Comparison of ENCODE assay signal across 8 mouse cellular contexts in the genomic region with DNA sequence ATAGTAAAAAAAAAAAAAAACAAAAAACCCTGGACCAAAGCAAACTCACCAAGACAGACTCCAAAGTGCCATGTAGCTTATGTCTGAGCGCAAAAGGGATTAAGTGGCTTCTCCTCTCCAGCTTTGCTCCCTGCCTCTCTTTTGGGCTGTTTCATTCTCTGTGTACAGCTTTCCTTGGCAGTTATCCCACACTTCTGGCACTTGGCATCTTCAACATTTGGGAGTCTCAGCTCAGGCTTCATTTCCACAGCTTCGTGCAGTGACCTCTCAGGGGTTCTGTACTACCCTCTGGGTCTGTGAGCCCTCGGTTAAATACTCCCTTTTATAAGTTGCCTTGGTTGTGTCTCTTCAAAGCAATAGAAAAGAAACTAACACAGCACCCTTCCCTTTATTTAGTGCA. TPM values are rescaled to one million over a fixed set of nuclear protein-coding genes. Genes with fewer than 3 reads are reported as not detected.
DNase-seq lines count a peak whose midpoint lies in the region; ATAC-seq lines count a peak whose summit lies in the region.

No protein-coding gene starts in this region.

- H3K4me3 ChIP-seq in forebrain, embryonic 13.5 days, result no peak overlapping the region
- H3K4me3 ChIP-seq in forebrain, embryonic 11.5 days (ENCODE audit: low read depth, low read length), result no peak overlapping the region
- no peak overlapping the region for H3K4me3 ChIP-seq in midbrain, embryonic 14.5 days (replicated peaks; ENCODE audit: low read depth, low read length)
- H3K4me3 ChIP-seq in midbrain, embryonic 13.5 days (replicated peaks), result no peak overlapping the region
- no peak overlapping the region for H3K4me3 ChIP-seq in heart, embryonic 13.5 days
- no peak overlapping the region for H3K4me3 ChIP-seq in intestine, embryonic 15.5 days (replicated peaks)

- 0 out of 2 replicates have a peak, but pooled peaks cover 10% of the 10 kb centered on the region for H3K4me1 ChIP-seq in forebrain, embryonic 13.5 days
- no peaks in the 10 kb centered on the region for H3K4me1 ChIP-seq in forebrain, embryonic 11.5 days (replicated peaks; ENCODE audit: control insufficient read depth, insufficient read depth, low read length)
- H3K4me1 ChIP-seq in midbrain, embryonic 14.5 days (ENCODE audit: control insufficient read depth, insufficient read depth, low read length), result no peaks in the 10 kb centered on the region
- H3K4me1 ChIP-seq in midbrain, embryonic 13.5 days (replicated peaks), result no peaks in the 10 kb centered on the region
- H3K4me1 ChIP-seq in heart, embryonic 13.5 days, result peaks cover 16% of the 10 kb centered on the region
- no peaks in the 10 kb centered on the region for H3K4me1 ChIP-seq in intestine, embryonic 15.5 days (replicated peaks)

- 34% methylated on average over 3 of the region's 3 CpGs for WGBS in forebrain, embryonic 13.5 days
- WGBS in forebrain, embryonic 11.5 days, result 57% methylated on average over 3 of the region's 3 CpGs
- 84% methylated on average over 3 of the region's 3 CpGs for WGBS in midbrain, embryonic 14.5 days
- WGBS in midbrain, embryonic 13.5 days, result 78% methylated on average over 3 of the region's 3 CpGs
- 70% methylated on average over 3 of the region's 3 CpGs for WGBS in heart, embryonic 13.5 days
- WGBS in intestine, embryonic 15.5 days, result 87% methylated on average over 3 of the region's 3 CpGs

- no peak overlapping the region for H3K4me2 ChIP-seq in forebrain, embryonic 13.5 days
- H3K4me2 ChIP-seq in forebrain, embryonic 11.5 days (ENCODE audit: low read depth, low read length, severe bottlenecking), result no peak overlapping the region
- H3K4me2 ChIP-seq in midbrain, embryonic 14.5 days (ENCODE audit: low read length), result no peak overlapping the region
- no peak overlapping the region for H3K4me2 ChIP-seq in midbrain, embryonic 13.5 days (replicated peaks)
- no peak overlapping the region for H3K4me2 ChIP-seq in heart, embryonic 13.5 days
- H3K4me2 ChIP-seq in intestine, embryonic 15.5 days (replicated peaks), result no peak overlapping the region

- H3K9ac ChIP-seq in forebrain, embryonic 13.5 days, result no peak overlapping the region
- H3K9ac ChIP-seq in forebrain, embryonic 11.5 days (ENCODE audit: low read length), result no peak overlapping the region
- no peak overlapping the region for H3K9ac ChIP-seq in midbrain, embryonic 14.5 days (replicated peaks; ENCODE audit: low read length)
- H3K9ac ChIP-seq in midbrain, embryonic 13.5 days (replicated peaks), result no peak overlapping the region
- no peak overlapping the region for H3K9ac ChIP-seq in heart, embryonic 13.5 days
- H3K9ac ChIP-seq in intestine, embryonic 15.5 days, result no peak overlapping the region

- ATAC-seq in forebrain, embryonic 13.5 days, result peak; percentile 65; the same call in 1 of the 2 replicates
- no peak for ATAC-seq in forebrain, embryonic 11.5 days (replicated peaks; ENCODE audit: low FRiP score)
- ATAC-seq in midbrain, embryonic 14.5 days (ENCODE audit: low FRiP score, low TSS enrichment), result no peak
- ATAC-seq in midbrain, embryonic 13.5 days, result no peak
- no peak for ATAC-seq in heart, embryonic 13.5 days (ENCODE audit: extremely low read depth, insufficient number of reproducible peaks, low FRiP score, low TSS enrichment)
- no peak for ATAC-seq in megakaryocyte-erythroid progenitor cell, adult 5-6 weeks (replicated peaks; ENCODE audit: low FRiP score, low TSS enrichment, poor library complexity, severe bottlenecking)
- no peak for ATAC-seq in intestine, embryonic 15.5 days

- no peak for DNase-seq in forebrain, embryonic 11.5 days (ENCODE audit: low spot score)
- peak; percentile 55 for DNase-seq in midbrain, embryonic 14.5 days
- peak; percentile 51 to 65 for DNase-seq in right cerebral cortex, postnatal 10 days (ENCODE audit: low spot score in 2 of 2)

- peaks cover 25% of the 10 kb centered on the region for H3K36me3 ChIP-seq in forebrain, embryonic 13.5 days (ENCODE audit: poor library complexity, severe bottlenecking)
- no peaks in the 10 kb centered on the region for H3K36me3 ChIP-seq in forebrain, embryonic 11.5 days (ENCODE audit: control insufficient read depth, insufficient read depth, low read length)
- H3K36me3 ChIP-seq in midbrain, embryonic 14.5 days (ENCODE audit: control insufficient read depth, insufficient read depth, low read length), result peaks cover 33% of the 10 kb centered on the region
- peaks cover 24% of the 10 kb centered on the region for H3K36me3 ChIP-seq in midbrain, embryonic 13.5 days
- peaks cover 39% of the 10 kb centered on the region for H3K36me3 ChIP-seq in heart, embryonic 13.5 days
- H3K36me3 ChIP-seq in intestine, embryonic 15.5 days, result peaks cover 4% of the 10 kb centered on the region; the same call in 1 of the 2 replicates

- no peaks in the 10 kb centered on the region for H3K27me3 ChIP-seq in forebrain, embryonic 13.5 days
- H3K27me3 ChIP-seq in forebrain, embryonic 11.5 days (ENCODE audit: control insufficient read depth, insufficient read depth, low read length), result no peaks in the 10 kb centered on the region
- no peaks in the 10 kb centered on the region for H3K27me3 ChIP-seq in midbrain, embryonic 14.5 days (ENCODE audit: control insufficient read depth, insufficient read depth, low read length)
- H3K27me3 ChIP-seq in midbrain, embryonic 13.5 days, result no peaks in the 10 kb centered on the region
- no peaks in the 10 kb centered on the region for H3K27me3 ChIP-seq in heart, embryonic 13.5 days (replicated peaks)
- H3K27me3 ChIP-seq in intestine, embryonic 15.5 days (replicated peaks), result no peaks in the 10 kb centered on the region

- H3K9me3 ChIP-seq in forebrain, embryonic 13.5 days (replicated peaks), result no peaks in the 10 kb centered on the region
- no peaks in the 10 kb centered on the region for H3K9me3 ChIP-seq in forebrain, embryonic 11.5 days (ENCODE audit: control insufficient read depth, low read length)
- H3K9me3 ChIP-seq in midbrain, embryonic 14.5 days (ENCODE audit: control insufficient read depth, low read length), result no peaks in the 10 kb centered on the region
- H3K9me3 ChIP-seq in midbrain, embryonic 13.5 days, result no peaks in the 10 kb centered on the region
- no peaks in the 10 kb centered on the region for H3K9me3 ChIP-seq in heart, embryonic 13.5 days
- H3K9me3 ChIP-seq in intestine, embryonic 15.5 days, result no peaks in the 10 kb centered on the region

- H3K27ac ChIP-seq in forebrain, embryonic 13.5 days, result no peak overlapping the region
- no peak overlapping the region for H3K27ac ChIP-seq in forebrain, embryonic 11.5 days (ENCODE audit: low read depth, low read length)
- no peak overlapping the region for H3K27ac ChIP-seq in midbrain, embryonic 14.5 days (replicated peaks; ENCODE audit: low read depth, low read length)
- no peak overlapping the region for H3K27ac ChIP-seq in midbrain, embryonic 13.5 days
- peak overlapping the region; percentile 50; the same call in 1 of the 2 replicates for H3K27ac ChIP-seq in heart, embryonic 13.5 days (replicated peaks)
- H3K27ac ChIP-seq in intestine, embryonic 15.5 days, result no peak overlapping the region

RNA-seq across cellular contexts. Expression of a gene that starts 8.0 kb away (rescaled TPM):
- polyA plus RNA-seq in forebrain, embryonic 13.5 days (2015; fragmentation: Nextera tagmentation; extraction: Ambion mirVana), result 104 and 110 TPM in 2 replicates
- polyA plus RNA-seq in forebrain, embryonic 11.5 days (2014; fragmentation: Nextera tagmentation; extraction: Ambion mirVana), result 97.9 and 101 TPM in 2 replicates
- 58.1 and 92.7 TPM in 2 replicates for polyA plus RNA-seq in midbrain, embryonic 14.5 days (2014; fragmentation: Nextera tagmentation; extraction: Ambion mirVana)
- 91.4 and 103 TPM in 2 replicates for polyA plus RNA-seq in midbrain, embryonic 13.5 days (2015; fragmentation: Nextera tagmentation; extraction: Ambion mirVana)
- 41.1 and 43.5 TPM in 2 replicates for polyA plus RNA-seq in heart, embryonic 13.5 days (2015; fragmentation: Nextera tagmentation; extraction: Ambion mirVana)
- 86.7 and 90.1 TPM in 2 replicates for total RNA-seq in megakaryocyte-erythroid progenitor cell, adult 5-6 weeks (2014; fragmentation: Nextera tagmentation)
- 191 and 209 TPM in 2 replicates for total RNA-seq in megakaryocyte-erythroid progenitor cell, adult 5-6 weeks (2017)
- 80.1 and 104 TPM in 2 replicates for polyA plus RNA-seq in intestine, embryonic 15.5 days (2015; fragmentation: Nextera tagmentation; extraction: Ambion mirVana)

RNA-seq across cellular contexts. Expression of a gene that starts 50.1 kb away (rescaled TPM):
- 30.4 and 31.5 TPM in 2 replicates for polyA plus RNA-seq in forebrain, embryonic 13.5 days (2015; fragmentation: Nextera tagmentation; extraction: Ambion mirVana)
- polyA plus RNA-seq in forebrain, embryonic 11.5 days (2014; fragmentation: Nextera tagmentation; extraction: Ambion mirVana), result 39.2 and 44.6 TPM in 2 replicates
- 26.8 and 33.7 TPM in 2 replicates for polyA plus RNA-seq in midbrain, embryonic 14.5 days (2014; fragmentation: Nextera tagmentation; extraction: Ambion mirVana)
- 26.6 and 30.8 TPM in 2 replicates for polyA plus RNA-seq in midbrain, embryonic 13.5 days (2015; fragmentation: Nextera tagmentation; extraction: Ambion mirVana)
- polyA plus RNA-seq in heart, embryonic 13.5 days (2015; fragmentation: Nextera tagmentation; extraction: Ambion mirVana), result 34.8 and 38.6 TPM in 2 replicates
- 60.9 and 74.3 TPM in 2 replicates for total RNA-seq in megakaryocyte-erythroid progenitor cell, adult 5-6 weeks (2014; fragmentation: Nextera tagmentation)
- total RNA-seq in megakaryocyte-erythroid progenitor cell, adult 5-6 weeks (2017), result 99.4 and 111 TPM in 2 replicates
- polyA plus RNA-seq in intestine, embryonic 15.5 days (2015; fragmentation: Nextera tagmentation; extraction: Ambion mirVana), result 44.0 and 50.6 TPM in 2 replicates
